Mouse (Mus musculus): ENCODE data around the gene Sim2.

Sim2 gene

GRCm38 (mm10) chr16:94079075-94079855 is 5.5 kb upstream of the Sim2 start:
- no peak for DNase-seq

DNA sequence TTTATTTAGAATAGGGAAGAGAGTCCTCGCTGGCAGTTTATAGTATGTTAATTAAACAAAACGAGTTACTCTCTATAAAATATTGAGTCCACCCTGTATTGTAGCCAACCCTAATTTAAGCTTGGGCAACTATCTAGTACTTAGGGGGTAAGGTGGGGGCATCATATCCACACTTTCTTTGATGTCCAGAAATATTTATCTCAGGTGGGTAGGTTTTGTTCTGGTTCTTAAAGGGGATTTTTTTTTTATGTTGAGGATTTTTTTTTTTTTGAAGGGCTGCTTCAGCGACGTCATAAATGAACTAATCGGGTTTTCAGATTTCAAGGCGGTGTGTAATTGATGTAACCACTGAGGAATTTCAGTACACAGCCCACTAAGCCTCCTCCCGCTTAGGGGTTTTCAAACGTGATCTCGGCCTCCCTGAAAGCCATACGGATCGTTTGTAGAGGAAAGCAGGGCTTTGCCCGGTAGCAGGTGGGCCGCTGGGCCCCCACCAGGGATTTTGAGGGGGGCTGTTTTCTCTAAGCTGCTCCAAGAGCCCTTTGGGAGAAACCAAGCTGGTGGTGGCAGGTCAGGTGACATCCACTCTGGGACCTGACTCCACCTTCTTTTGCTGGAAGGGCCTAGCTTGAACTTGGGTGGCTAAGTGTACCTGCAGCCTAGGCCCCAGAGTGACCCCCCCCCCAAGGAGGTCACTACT is 4.7 kb upstream of the Sim2 start:
- DNase-seq: no peak

DNA sequence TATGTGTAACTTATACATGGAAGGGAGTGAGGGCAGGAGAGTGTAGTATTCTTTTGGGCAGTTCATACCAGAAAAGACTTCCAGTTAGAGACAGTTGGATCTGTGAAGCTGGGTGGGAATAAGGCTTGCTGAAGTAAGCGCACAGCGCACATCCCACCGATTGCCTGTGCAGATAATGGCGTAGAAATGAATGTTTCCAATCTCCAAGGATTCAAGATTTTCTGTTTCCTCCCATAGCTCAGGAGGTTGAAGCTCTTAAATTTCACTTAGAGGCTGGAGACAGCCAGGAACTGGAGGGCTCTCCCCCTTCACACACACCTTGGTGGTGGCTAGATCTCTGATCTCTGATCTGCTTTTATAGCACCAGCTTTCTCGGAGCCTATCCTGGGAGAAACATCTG is 3.1 kb upstream of the Sim2 start:
- no peak for DNase-seq

DNA sequence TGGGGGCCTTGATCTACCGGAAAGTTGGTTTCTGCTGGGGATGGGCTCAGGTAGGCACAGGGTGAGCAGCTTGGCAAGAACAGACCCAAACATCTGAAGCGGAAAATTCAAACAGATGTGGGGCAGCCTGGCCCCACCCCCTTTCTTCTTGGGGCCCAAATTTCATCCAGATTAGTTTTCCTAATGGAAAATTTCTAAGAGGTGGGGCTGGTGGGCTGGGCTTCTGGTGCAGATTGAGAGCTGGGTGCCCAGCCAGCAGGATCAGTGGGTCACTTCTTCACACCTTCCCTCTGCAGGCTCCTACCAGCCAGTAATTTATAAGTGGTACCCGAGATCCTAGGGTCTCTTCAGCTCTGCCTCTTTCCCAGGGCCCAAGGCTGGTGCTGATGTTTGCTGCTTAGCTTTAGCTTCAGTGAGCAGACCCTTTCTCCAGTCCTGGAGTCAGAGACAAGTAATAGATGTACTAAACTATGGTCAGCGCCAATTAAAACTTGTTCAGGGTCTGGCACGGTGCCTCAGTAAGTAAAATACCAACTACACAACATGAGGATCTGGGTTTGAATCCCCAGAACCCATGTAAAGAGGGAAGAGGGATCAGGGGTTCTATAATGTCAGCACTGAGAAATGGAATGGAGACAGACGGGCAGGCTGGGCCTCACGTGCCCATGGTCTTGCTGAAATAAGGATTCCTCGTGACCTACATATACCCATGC is 2.6 kb upstream of the Sim2 start:
- no peak for DNase-seq

DNA sequence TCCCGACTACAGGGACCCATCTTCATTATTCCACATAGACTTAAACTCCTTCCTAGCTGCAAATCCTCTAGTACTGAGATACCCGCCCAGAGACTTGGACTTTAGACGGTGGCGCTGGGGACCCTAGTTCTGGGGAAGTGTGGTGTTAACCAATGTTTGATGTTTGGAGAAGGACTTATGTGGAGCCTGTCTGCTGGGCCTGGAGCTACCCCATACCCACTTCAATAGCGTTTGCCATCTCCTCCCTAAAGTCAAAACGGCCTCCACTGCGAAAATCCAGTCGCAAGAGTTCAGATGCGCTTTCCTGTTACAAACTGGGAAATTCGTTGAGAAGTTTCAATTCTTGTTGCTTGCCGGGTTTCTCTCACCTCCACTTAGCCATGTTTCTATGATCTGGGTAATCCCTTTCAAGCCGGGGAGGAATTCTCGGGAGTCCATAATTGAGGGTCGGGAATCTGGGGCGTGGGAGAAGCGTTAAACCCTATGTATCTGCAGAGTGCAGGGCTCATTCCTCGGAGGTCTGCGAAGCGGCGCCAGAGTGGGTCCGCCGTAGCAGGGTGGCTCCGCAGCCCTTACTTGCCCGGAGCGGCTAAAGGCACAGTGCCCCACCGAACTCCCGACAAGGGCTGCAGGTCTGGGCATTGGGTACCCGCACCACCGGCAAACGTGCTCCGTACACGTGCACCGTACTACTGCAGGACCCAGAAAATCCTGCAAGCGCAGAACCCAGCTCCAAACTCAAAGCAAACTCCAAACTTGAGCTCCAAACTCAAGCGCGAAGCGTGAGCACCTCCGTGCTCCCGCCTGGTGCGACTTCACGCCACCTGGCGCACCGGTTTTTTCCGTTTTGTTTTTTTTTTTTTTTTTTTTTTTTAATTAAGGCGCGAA is 1.5 kb upstream of the Sim2 start:
- no peak for DNase-seq

GRCm38 (mm10) chr16:94083848-94084525 is 744 bp upstream of the Sim2 start:
- no peak for DNase-seq

DNA sequence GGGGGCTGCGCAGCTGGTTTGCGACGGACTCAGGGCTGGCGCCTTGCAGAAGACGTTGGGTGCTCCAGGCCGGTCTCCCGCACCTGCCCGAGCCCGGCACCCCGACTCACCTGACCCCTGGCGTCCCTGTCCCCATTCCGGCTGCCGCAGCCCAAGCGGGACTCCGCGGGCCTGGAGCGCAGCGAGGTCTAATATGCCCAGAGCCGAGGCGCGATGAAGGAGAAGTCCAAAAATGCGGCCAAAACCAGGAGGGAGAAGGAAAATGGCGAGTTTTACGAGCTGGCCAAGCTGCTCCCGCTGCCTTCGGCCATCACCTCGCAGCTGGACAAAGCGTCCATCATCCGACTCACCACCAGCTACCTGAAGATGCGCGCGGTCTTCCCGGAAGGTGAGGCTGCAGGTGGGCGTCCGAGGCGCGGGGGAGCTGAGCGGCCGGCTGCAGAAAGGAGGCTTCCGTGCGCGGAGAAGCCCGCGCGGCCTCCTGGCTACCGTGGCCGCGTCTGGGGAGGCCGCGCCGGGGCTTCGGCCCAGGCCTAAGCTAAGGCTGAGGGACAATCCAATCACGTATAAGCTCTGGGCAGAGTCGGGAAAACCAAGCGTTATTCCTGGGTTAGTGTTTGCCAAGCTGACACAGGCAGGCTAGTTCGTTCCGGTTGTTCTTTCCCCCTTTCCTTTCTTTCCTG is 1.0 kb downstream of the Sim2 start:
- no peak for DNase-seq

DNA sequence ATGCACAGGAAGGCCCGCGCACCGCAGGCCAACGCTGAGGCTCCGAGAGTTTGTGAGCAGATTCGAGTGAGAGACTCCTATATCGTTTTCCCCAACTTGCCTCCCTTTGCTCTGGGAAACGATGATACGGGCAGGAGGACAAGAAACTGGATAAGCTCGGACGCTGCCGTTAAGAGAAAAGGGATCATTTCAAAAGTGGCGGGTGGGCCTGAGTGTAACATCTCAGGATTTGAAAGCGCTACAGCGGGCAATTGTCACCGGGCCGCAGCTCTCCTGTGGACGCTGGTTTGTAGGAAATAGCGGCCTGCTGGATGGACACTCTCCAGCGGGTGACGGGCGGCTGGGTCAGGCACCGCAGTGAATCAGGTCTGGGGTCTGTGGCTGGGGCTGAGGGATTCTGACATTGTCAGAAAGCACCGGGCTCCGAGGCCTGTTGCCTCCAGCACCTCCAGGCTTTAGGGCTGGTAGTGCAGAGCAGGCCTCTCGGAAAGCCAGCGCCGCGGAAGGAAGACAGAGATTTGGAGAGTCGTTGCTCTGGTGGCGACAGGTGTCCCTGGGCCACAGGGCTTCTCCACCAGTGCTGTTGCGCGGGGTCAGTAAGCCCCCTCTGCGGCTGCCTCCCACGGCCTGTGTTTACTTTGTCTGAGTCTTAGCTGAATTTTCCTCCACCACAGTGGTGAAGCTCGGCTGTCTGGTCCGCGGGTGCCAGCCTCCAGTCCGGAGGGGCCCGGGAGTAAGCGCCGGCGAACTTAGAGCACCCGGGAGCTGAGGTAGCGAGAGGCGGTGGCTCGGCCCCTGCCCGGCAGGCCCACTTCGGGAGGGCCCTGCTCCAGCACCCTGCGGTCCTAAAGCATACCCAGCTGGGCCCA is 2.2 kb downstream of the Sim2 start:
- peak in 1 of 2 experiments; percentile 19 for DNase-seq

DNA sequence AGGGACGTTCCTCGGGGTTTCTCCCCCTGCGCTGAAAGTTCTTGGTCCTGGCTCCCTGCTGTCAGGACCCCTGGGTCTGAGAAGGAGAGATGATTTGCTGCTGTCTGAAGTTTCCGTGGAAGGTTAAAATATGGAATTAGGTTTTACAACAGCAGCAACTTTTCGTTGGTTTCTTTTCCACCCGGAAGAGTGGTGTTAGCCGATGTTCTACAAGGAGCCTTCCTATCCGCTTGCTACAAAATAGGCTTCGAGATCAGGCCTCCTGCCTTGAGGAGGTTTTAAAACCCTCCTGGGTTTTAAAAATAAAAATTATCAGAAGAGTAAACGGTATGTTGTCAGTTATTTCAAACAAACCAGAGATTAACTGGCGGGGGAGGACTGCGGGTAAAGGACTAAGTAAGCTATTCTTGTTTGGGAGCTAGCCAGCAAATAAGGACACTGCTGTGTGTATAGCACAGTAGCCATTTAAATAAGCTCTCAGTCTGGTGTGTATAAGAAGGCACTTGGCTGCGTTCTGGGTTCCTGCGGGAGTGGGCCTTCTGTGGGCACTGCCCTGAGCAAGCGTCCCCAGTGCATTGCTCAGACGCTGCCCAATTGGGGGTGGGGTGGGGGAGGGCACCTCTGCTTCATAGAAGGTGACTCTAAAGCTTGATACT is 3.0 kb downstream of the Sim2 start:
- no peak for DNase-seq

- no peak for DNase-seq
Observed at GRCm38 (mm10) chr16:94088226-94088748, 3.6 kb downstream of the Sim2 start.

GRCm38 (mm10) chr16:94088819-94089692 is 4.3 kb downstream of the Sim2 start:
- DNase-seq: no peak

DNA sequence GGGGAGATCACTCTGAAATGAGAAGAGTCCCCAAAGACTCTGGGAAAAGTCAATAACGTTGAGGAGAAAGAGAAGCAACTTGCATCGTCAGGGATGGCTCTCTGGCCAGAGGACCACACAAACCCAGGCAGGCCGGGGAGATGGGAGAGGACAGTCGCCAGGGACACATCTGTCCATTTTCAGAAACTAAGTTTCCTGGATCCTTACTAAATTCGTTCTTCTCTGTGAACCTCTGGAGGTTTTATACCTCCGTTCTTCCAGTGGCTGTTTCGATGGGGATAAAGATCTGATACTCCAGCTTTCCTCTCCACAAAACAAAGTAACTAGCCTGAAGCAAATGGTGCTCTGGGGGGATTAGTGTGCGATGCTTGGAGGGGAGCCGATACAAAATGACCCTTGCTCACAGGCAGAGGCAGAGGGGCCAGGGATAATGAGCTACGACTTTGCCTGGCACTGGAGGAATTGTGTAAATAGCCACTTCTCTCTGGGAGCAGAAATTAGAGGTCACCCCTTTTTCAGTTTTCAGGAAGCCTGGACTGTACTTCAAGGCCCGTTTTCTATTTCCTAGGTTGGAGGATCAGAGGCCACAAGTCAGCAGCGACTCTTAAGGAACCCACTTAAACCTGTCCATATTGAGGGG is 7.9 kb downstream of the Sim2 start:
- DNase-seq: no peak

DNA sequence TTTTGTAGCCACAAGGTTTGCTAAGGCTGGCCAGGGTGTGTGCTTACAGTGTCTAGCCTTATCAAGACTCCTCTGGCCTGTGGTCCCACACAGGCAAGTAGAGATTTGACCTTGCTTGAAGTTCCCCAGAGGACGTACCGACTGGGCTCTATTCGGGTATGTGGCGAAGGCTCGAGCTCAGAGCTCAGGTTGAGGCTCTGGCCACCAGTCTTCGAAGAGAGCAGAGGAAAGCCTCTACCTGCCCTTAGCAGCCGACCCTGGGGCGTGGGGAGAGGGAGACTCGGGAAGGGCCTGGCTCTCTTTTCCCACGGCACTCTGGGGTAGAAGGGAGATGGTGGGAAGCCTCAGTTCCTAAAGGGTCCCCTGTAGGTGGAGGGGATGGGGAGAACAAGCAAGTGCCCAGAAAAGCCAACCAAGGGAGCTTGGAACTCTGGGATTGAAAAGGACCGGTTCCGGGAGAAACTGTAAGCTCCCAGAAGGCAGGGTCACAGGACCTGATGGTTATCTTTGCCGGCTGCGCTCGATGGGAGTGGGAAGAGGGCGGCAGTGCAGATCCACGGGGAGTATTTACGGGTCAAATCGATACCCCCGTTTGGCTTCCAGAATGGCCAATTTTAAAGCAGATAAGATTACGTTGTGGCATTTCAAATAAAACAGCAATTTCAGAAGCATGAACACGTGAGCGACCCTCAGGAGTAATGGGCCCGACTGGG is 8.6 kb downstream of the Sim2 start:
- DNase-seq: no peak

GRCm38 (mm10) chr16:94094251-94095108 is 9.7 kb downstream of the Sim2 start:
- DNase-seq: no peak

DNA sequence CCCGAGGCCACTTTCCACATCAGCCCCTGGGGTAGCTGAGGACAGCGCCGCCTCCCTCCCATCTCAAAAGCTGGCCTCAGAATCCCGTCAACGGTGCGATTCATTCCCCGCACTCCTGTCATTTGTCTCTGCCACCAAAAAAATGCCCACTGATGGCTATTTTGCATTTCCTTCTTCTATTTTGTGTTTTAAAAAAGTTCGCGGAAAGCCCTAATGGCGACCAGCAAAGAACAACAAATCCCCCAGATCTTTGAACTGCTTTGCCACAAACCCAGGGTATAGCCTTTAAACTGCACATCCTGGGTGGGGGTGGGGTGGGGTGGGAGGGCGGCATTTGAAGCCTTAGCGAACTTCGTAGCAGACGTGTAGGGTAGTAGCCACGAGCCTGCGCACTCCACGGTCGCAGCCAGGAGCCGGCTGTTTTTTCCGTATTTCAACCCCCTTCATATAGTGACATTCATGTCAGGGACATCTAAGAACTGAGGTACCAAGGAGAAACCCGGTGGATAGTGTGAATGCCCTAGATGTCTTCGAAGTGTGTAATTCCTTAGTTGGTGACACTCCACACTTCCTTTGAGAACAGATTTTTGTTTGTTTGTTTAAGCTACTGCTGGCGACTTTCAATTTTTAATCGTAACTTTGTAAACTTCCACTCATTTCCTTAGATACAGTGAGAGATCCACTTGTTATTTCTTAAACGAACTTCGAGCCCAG is 10.5 kb downstream of the Sim2 start:
- no peak for DNase-seq

DNA sequence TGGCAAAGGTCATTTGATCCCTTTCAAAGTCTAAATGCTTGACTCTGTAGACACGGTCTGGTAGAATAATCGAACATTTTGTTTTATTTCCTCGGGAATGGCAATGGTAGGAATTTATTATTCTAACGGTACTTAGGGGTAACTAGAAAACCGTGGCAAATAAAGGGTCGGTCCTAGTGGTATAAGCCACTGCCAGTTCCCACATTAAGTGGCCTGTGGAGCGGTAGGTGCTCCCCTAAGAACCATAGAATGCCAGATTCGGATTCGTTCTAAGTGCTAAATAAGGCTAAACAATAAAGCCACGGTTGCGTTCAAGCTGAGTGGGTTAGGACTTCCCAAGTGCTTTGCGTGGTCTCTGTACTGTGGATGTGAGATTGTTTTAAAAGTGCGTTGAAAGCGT is 11.7 kb downstream of the Sim2 start:
- no peak for DNase-seq
